Mouse (Mus musculus) spleen, embryonic (tissue): ENCODE measurements at regions not wholly inside any gene's neighbourhood (a gene's known extent, or its start where the extent isn't known, plus 50 kb on each side); places are given as distances from the start of the nearest gene placed in this dataset.

ENCODE experiments used
- CTCF ChIA-PET: fragments of 350-600 bp; sonication (Branson Sonifier 250); formaldehyde crosslinking; loops from one replicate; lab custom pipeline; 2022; lab: Charles Lee

- CTCF ChIA-PET = no interaction called here
Measured at GRCm38 (mm10) chr13:26594313-26594712, 175.7 kb downstream of the Hdgfl1 start.

GRCm38 (mm10) chr13:26593750-26594149 lies 176.2 kb downstream of the Hdgfl1 start:
- CTCF ChIA-PET = no interaction called here

- CTCF ChIA-PET = no interaction called here
Measured at GRCm38 (mm10) chr13:26575890-26576543, 193.9 kb downstream of the Hdgfl1 start.

- CTCF ChIA-PET = no interaction called here
Measured at GRCm38 (mm10) chr13:26569422-26569821, 200.5 kb downstream of the Hdgfl1 start.

GRCm38 (mm10) chr13:26564941-26565862 lies 204.8 kb downstream of the Hdgfl1 start:
- CTCF ChIA-PET = no interaction called here

GRCm38 (mm10) chr13:26558366-26558765 lies 211.6 kb downstream of the Hdgfl1 start:
- CTCF ChIA-PET = no interaction called here

- CTCF ChIA-PET = no interaction called here
Measured at GRCm38 (mm10) chr13:26554266-26554665, 215.7 kb downstream of the Hdgfl1 start.

- CTCF ChIA-PET = no interaction called here
Measured at GRCm38 (mm10) chr13:26552122-26552521, 217.8 kb downstream of the Hdgfl1 start.

GRCm38 (mm10) chr13:26538928-26539327 lies 231.0 kb downstream of the Hdgfl1 start:
- CTCF ChIA-PET = no interaction called here

GRCm38 (mm10) chr13:26536575-26536974 lies 233.4 kb downstream of the Hdgfl1 start:
- CTCF ChIA-PET = no interaction called here

GRCm38 (mm10) chr13:26532761-26533160 lies 237.2 kb downstream of the Hdgfl1 start:
- CTCF ChIA-PET = no interaction called here

GRCm38 (mm10) chr13:26519054-26519453 lies 250.9 kb downstream of the Hdgfl1 start:
- CTCF ChIA-PET = no interaction called here

- CTCF ChIA-PET = no interaction called here
Measured at GRCm38 (mm10) chr13:26518425-26518824, 251.5 kb downstream of the Hdgfl1 start.

- CTCF ChIA-PET = no interaction called here
Measured at GRCm38 (mm10) chr13:26517646-26518045, 252.3 kb downstream of the Hdgfl1 start.

GRCm38 (mm10) chr13:26510448-26510847 lies 259.5 kb downstream of the Hdgfl1 start:
- CTCF ChIA-PET = no interaction called here

GRCm38 (mm10) chr13:26509841-26510240 lies 260.1 kb downstream of the Hdgfl1 start:
- CTCF ChIA-PET = no interaction called here

- CTCF ChIA-PET = no interaction called here
Measured at GRCm38 (mm10) chr13:26503744-26504143, 266.2 kb downstream of the Hdgfl1 start.

GRCm38 (mm10) chr13:26497086-26497485 lies 272.9 kb downstream of the Hdgfl1 start:
- CTCF ChIA-PET = no interaction called here

- CTCF ChIA-PET = no interaction called here
Measured at GRCm38 (mm10) chr13:26495871-26496270, 274.1 kb downstream of the Hdgfl1 start.

GRCm38 (mm10) chr13:26469343-26469742 lies 300.6 kb downstream of the Hdgfl1 start:
- CTCF ChIA-PET = no interaction called here

GRCm38 (mm10) chr13:26467526-26467925 lies 302.4 kb downstream of the Hdgfl1 start:
- CTCF ChIA-PET = no interaction called here

GRCm38 (mm10) chr13:26464523-26464922 lies 305.4 kb downstream of the Hdgfl1 start:
- CTCF ChIA-PET = no interaction called here

- CTCF ChIA-PET = no interaction called here
Measured at GRCm38 (mm10) chr13:26464096-26464495, 305.9 kb downstream of the Hdgfl1 start.
